Mouse (Mus musculus) lung, adult 2 months (tissue): ENCODE results near the gene Ajap1.

ENCODE experiments used
- CTCF ChIP-seq: fragments of 200-500 bp; IDR thresholded peaks from 2 replicates; pipeline ENCODE4 v1.5.1; 2011; ENCODE audit warnings: mild to moderate bottlenecking, low read length, control low read depth; ENCODE audit not compliant: insufficient read depth
- POLR2A ChIP-seq: fragments of 200-500 bp; IDR thresholded peaks from 2 replicates; pipeline ENCODE4 v1.6.1; 2011; ENCODE audit warnings: low read depth, mild to moderate bottlenecking, control low read depth, low read length, borderline replicate concordance; ENCODE audit errors: extremely low read depth

DNA sequence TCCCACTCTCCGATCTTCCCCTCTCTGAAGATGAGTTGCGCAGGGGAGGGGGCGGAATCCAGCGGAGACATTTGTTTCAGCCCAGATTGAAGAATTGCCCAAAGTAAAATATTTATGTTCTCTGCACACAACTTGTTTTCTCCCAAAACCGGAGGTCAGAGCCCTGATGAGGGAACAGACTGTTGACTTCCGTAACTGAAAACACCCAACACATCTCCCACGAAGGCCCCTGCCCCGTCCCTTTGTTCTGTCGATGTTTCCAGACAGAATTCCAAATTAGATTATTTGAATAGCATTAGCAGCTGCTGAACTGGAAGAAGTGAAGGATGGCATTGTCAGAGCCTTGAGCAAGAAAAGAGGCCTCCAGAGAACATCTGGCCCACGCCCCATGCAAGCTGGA lies 33.2 kb upstream of the Ajap1 start:
- TF ChIP-seq CTCF, result no peak
- TF ChIP-seq POLR2A, result no peak
